Mouse (Mus musculus) erythroblast, embryonic 14.5 days (primary cell): ENCODE results near the gene Erh.

Experiments used
- GATA1 ChIP-seq: IDR thresholded peaks from 2 replicates; pipeline ENCODE4 v1.6.1; 2012; ENCODE audit warnings: low read length, inconsistent platforms, mixed read lengths
- TAL1 ChIP-seq: IDR thresholded peaks from 3 replicates; pipeline ENCODE4 v1.6.1; 2012; ENCODE audit warnings: low read length, inconsistent platforms, mixed read lengths

- TF ChIP-seq GATA1 (no peak), TAL1 (no peak)
Observed at GRCm38 (mm10) chr12:80654659-80655025, 10.5 kb upstream of the Erh start.
